Mouse (Mus musculus): Measurements from ENCODE around the gene Ptcra. TPM values are rescaled to one million over a fixed set of nuclear protein-coding genes. Genes with fewer than 3 reads are reported as not detected.

Gene Ptcra
- polyA plus RNA-seq, 1 experiment from 2014 or later, result 0.53 TPM

GRCm38 (mm10) chr17:46742986-46743385 lies 20.5 kb downstream of the Ptcra start:
- H3K4me3 ChIP-seq, result no peak overlapping the region
- no peak for ATAC-seq (ENCODE audit: insufficient number of reproducible peaks, insufficient read depth, low FRiP score, low TSS enrichment, low read depth)
- 89% methylated on average over 9 of the region's 9 CpGs for WGBS
- peaks cover 60% of the 10 kb centered on the region for H3K36me3 ChIP-seq
- H3K27ac ChIP-seq, result no peak overlapping the region
- H3K4me1 ChIP-seq, result no peaks in the 10 kb centered on the region
- no peaks in the 10 kb centered on the region for H3K9me3 ChIP-seq
- H3K27me3 ChIP-seq, result no peaks in the 10 kb centered on the region
- no peak overlapping the region for H3K4me2 ChIP-seq
- H3K9ac ChIP-seq, result no peak overlapping the region

DNA sequence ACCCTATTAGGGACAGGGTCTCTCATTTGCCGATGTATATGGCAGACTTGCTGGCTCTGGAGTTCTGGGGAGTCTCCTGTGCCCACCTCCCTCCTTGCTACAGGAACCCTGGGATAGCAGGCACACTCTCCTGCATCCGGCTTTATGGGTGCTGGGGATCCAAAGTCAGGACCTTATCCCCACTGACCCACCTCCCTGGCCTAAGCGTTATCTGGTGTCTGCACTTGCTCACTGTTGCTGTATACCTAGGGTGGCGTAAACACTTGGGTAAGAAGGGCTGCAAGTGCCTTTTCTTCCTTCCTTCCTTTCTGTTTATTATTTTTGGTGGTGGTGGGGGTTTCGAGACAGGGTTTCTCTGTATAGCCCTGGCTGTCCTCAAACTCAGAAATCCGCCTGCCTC lies 22.2 kb downstream of the Ptcra start:
- no peak overlapping the region for H3K4me2 ChIP-seq
- no peak overlapping the region for H3K9ac ChIP-seq
- H3K4me1 ChIP-seq, result no peaks in the 10 kb centered on the region
- no peak overlapping the region for H3K4me3 ChIP-seq
- peaks cover 60% of the 10 kb centered on the region for H3K36me3 ChIP-seq
- WGBS, result 95% methylated on average over 6 of the region's 6 CpGs
- H3K27ac ChIP-seq, result no peak overlapping the region
- no peaks in the 10 kb centered on the region for H3K9me3 ChIP-seq
- ATAC-seq (ENCODE audit: insufficient number of reproducible peaks, insufficient read depth, low FRiP score, low TSS enrichment, low read depth), result no peak
- no peaks in the 10 kb centered on the region for H3K27me3 ChIP-seq

DNA sequence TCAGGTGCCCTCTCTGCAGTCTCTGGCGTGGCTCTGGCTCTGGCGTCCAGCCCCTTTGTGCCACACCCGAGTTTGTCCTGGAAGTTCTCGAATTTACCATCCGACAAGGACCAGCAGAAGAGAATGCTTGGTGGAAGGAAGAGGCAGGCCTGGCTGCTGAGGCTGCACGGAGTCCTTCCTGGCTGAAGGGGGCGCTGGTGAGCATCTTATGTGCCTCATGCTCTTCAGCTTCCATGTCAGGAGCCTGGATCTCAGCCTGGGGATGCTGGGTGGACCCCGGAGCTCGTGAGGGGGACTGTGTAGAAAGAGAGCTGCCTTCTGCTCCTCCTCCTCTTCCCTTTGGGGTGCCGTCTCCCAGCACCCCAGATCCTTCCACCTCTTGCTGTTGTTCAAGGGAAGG lies 27.4 kb downstream of the Ptcra start:
- no peaks in the 10 kb centered on the region for H3K4me1 ChIP-seq
- 69% methylated on average over 10 of the region's 10 CpGs for WGBS
- H3K27me3 ChIP-seq, result no peaks in the 10 kb centered on the region
- no peak for ATAC-seq (ENCODE audit: insufficient number of reproducible peaks, insufficient read depth, low FRiP score, low TSS enrichment, low read depth)
- no peak overlapping the region for H3K27ac ChIP-seq
- peaks cover 43% of the 10 kb centered on the region for H3K36me3 ChIP-seq
- H3K9me3 ChIP-seq, result no peaks in the 10 kb centered on the region
- H3K9ac ChIP-seq, result no peak overlapping the region
- no peak overlapping the region for H3K4me2 ChIP-seq
- no peak overlapping the region for H3K4me3 ChIP-seq

GRCm38 (mm10) chr17:46735287-46735686 lies 28.2 kb downstream of the Ptcra start:
- no peak overlapping the region for H3K9ac ChIP-seq
- 86% methylated on average over 7 of the region's 7 CpGs for WGBS

DNA sequence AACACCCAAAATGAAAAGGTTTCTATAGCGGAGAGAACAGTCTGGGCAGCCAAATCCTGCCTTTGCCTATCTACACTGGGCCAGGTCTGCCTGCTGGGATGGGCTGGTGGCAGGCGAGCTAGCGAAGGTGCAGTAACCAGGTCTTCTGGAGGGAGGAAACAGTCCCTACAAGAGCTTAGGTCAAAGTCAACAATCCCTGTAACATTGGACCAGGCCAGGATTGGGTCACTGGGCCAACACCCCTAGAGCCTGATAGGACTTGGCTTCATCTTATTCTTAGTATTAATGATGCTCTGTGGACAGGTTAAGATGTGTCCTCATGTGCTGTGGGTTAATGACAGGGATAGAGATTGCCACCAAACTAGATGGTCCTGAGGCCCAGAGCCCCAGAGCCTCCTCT lies 29.5 kb downstream of the Ptcra start:
- 92% methylated on average over 3 of the region's 3 CpGs for WGBS
- no peak overlapping the region for H3K9ac ChIP-seq
- H3K4me3 ChIP-seq, result no peak overlapping the region
- H3K4me1 ChIP-seq, result no peaks in the 10 kb centered on the region
- no peak overlapping the region for H3K4me2 ChIP-seq
- peaks cover 40% of the 10 kb centered on the region for H3K36me3 ChIP-seq
- no peak for ATAC-seq (ENCODE audit: insufficient number of reproducible peaks, insufficient read depth, low FRiP score, low TSS enrichment, low read depth)
- no peak overlapping the region for H3K27ac ChIP-seq
- H3K27me3 ChIP-seq, result peaks cover 10% of the 10 kb centered on the region
- H3K9me3 ChIP-seq, result no peaks in the 10 kb centered on the region

More at GRCm38 (mm10) chr17:46735287-46735686, 28.2 kb downstream of the Ptcra start:
- H3K4me1 ChIP-seq, result no peaks in the 10 kb centered on the region
- no peak for ATAC-seq (ENCODE audit: insufficient number of reproducible peaks, insufficient read depth, low FRiP score, low TSS enrichment, low read depth)
- H3K4me3 ChIP-seq, result no peak overlapping the region
- no peak overlapping the region for H3K4me2 ChIP-seq
- H3K9me3 ChIP-seq, result no peaks in the 10 kb centered on the region
- H3K36me3 ChIP-seq, result peaks cover 42% of the 10 kb centered on the region
- no peak overlapping the region for H3K27ac ChIP-seq
- H3K27me3 ChIP-seq, result 0 out of 2 replicates have a peak, but pooled peaks cover under 1% of the 10 kb centered on the region

DNA sequence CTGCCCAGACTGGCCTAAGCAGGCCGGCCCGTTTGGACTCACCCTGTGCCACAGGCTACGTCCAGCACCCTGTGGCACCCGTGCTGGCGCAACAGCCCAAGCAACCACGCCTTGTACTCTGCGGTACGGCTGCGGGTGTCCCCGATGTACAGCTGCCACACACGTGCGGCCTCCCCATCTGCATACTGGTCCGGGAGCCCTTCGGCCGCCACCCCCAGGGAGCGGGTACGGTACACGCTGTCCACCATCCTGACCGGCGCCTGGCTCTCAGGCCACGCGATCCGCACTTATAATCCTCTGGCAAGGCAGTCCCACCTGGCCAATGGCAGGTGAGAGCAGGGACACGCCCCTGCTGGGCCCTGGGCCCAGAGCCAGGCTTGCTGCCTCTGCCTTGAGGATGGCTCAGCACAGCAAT lies 34.6 kb downstream of the Ptcra start, which contains the start of gene Gnmt:
TSS of gene Gnmt (minus strand) at position 265 of the 415 bp plus-strand sequence.
- no peak within 1 kb of the TSS for H3K27ac ChIP-seq
- H3K4me3 ChIP-seq, result peak within 1 kb of the TSS; percentile 14
- WGBS, result 16% methylated on average over 24 of the region's 24 CpGs
- H3K9me3 ChIP-seq, result no peaks in the 10 kb centered on the region
- H3K4me2 ChIP-seq, result peak within 1 kb of the TSS; percentile 49
- peaks cover 24% of the 10 kb centered on the region for H3K27me3 ChIP-seq
- 0 out of 2 replicates have a peak within 1 kb of the TSS, but pooled peaks have one; percentile 53 for H3K9ac ChIP-seq
- peaks cover 6% of the 10 kb centered on the region; the same call in 1 of the 2 replicates for H3K4me1 ChIP-seq
- ATAC-seq (ENCODE audit: insufficient number of reproducible peaks, insufficient read depth, low FRiP score, low TSS enrichment, low read depth), result no peak
- H3K36me3 ChIP-seq, result peaks cover 24% of the 10 kb centered on the region

- peak overlapping the region; percentile 14 for H3K4me3 ChIP-seq
- H3K36me3 ChIP-seq, result peaks cover 28% of the 10 kb centered on the region
- H3K27me3 ChIP-seq, result peaks cover 24% of the 10 kb centered on the region
- H3K4me2 ChIP-seq, result peak overlapping the region; percentile 49
- 44% methylated on average over 11 of the region's 11 CpGs for WGBS
- H3K9me3 ChIP-seq, result no peaks in the 10 kb centered on the region
- H3K9ac ChIP-seq, result 0 out of 2 replicates have a peak overlapping the region, but pooled peaks have one; percentile 53
- ATAC-seq (ENCODE audit: insufficient number of reproducible peaks, insufficient read depth, low FRiP score, low TSS enrichment, low read depth), result no peak
- H3K27ac ChIP-seq, result no peak overlapping the region
- peaks cover 6% of the 10 kb centered on the region; the same call in 1 of the 2 replicates for H3K4me1 ChIP-seq
Measured at GRCm38 (mm10) chr17:46728496-46728895, 35.0 kb downstream of the Ptcra start.

DNA sequence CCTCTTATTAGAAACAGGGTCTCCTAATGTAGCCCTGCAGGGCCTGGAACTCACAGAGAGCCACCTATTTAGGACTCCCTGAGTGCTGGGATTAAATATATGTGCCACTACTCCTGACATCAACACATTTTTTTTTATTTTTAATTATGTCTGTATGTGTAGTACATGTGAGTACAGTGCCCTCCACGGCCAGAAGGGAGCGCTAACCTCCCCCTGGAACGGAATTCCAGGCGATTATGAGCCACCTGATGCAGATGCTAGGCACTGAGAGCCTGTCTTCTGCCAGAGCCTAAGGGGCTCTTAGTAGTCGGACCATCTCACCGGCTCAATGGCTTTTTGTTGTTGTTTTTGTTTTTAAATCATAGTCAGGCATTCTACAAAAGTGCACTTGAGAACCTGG lies 35.5 kb downstream of the Ptcra start:
- H3K36me3 ChIP-seq, result peaks cover 33% of the 10 kb centered on the region
- WGBS, result 29% methylated on average over 6 of the region's 6 CpGs
- H3K4me2 ChIP-seq, result no peak overlapping the region
- no peak overlapping the region for H3K4me3 ChIP-seq
- H3K27me3 ChIP-seq, result peaks cover 24% of the 10 kb centered on the region
- H3K9me3 ChIP-seq, result no peaks in the 10 kb centered on the region
- no peak for ATAC-seq (ENCODE audit: insufficient number of reproducible peaks, insufficient read depth, low FRiP score, low TSS enrichment, low read depth)
- peaks cover 6% of the 10 kb centered on the region; the same call in 1 of the 2 replicates for H3K4me1 ChIP-seq
- H3K27ac ChIP-seq, result no peak overlapping the region
- H3K9ac ChIP-seq, result no peak overlapping the region

DNA sequence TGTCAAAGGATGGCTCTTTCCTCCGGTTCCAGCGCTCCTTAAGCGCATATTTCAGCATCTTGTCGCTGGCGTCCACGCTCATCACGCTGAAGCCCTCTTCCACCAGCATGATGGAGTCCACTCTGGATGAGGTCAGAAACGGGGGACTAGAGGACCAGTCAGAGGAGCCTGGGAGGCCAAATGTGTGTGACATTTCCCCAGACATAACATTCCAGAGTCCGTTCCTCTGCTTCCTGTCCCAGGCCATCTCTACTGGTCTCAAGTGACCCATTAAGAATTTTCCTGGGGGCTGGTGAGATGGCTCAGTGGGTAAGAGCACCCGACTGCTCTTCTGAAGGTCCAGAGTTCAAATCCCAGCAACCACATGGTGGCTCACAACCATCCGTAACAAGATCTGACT lies 36.2 kb downstream of the Ptcra start:
- ATAC-seq (ENCODE audit: insufficient number of reproducible peaks, insufficient read depth, low FRiP score, low TSS enrichment, low read depth), result no peak
- Histone ChIP-seq H3K9ac (no peak overlapping the region), H3K27ac (no peak overlapping the region), H3K27me3 (peaks cover 24% of the 10 kb centered on the region), H3K4me2 (no peak overlapping the region), H3K4me1 (peaks cover 6% of the 10 kb centered on the region; the same call in 1 of the 2 replicates), H3K9me3 (no peaks in the 10 kb centered on the region), H3K36me3 (peaks cover 38% of the 10 kb centered on the region), H3K4me3 (no peak overlapping the region)
- WGBS, result 89% methylated on average over 11 of the region's 11 CpGs

GRCm38 (mm10) chr17:46725731-46726645 lies 37.5 kb downstream of the Ptcra start:
- H3K4me2 ChIP-seq, result no peak overlapping the region
- no peak overlapping the region for H3K9ac ChIP-seq
- no peak overlapping the region for H3K4me3 ChIP-seq
- H3K27me3 ChIP-seq, result peaks cover 24% of the 10 kb centered on the region
- peaks cover 50% of the 10 kb centered on the region for H3K36me3 ChIP-seq
- H3K4me1 ChIP-seq, result peaks cover 6% of the 10 kb centered on the region; the same call in 1 of the 2 replicates
- 92% methylated on average over 26 of the region's 26 CpGs for WGBS
- no peak for ATAC-seq (ENCODE audit: insufficient number of reproducible peaks, insufficient read depth, low FRiP score, low TSS enrichment, low read depth)
- H3K27ac ChIP-seq, result no peak overlapping the region
- H3K9me3 ChIP-seq, result no peaks in the 10 kb centered on the region

GRCm38 (mm10) chr17:46725273-46725672 lies 38.2 kb downstream of the Ptcra start:
- ATAC-seq (ENCODE audit: insufficient number of reproducible peaks, insufficient read depth, low FRiP score, low TSS enrichment, low read depth), result no peak
- H3K4me3 ChIP-seq, result no peak overlapping the region
- H3K27ac ChIP-seq, result no peak overlapping the region
- 51% methylated on average over 9 of the region's 9 CpGs for WGBS
- peaks cover 6% of the 10 kb centered on the region; the same call in 1 of the 2 replicates for H3K4me1 ChIP-seq
- no peaks in the 10 kb centered on the region for H3K9me3 ChIP-seq
- H3K4me2 ChIP-seq, result no peak overlapping the region
- H3K27me3 ChIP-seq, result peaks cover 23% of the 10 kb centered on the region
- peaks cover 58% of the 10 kb centered on the region for H3K36me3 ChIP-seq
- H3K9ac ChIP-seq, result no peak overlapping the region
